Mouse (Mus musculus): ENCODE results near the gene Csmd2. TPM values are rescaled to one million over a fixed set of nuclear protein-coding genes. Genes with fewer than 3 reads are reported as not detected.
A peak's percentile ranks its signal among the peaks of the same experiment; 100 is the strongest.

Gene Csmd2
- polyA plus RNA-seq, 1 experiment from 2014 or later = 0.12 TPM

DNA sequence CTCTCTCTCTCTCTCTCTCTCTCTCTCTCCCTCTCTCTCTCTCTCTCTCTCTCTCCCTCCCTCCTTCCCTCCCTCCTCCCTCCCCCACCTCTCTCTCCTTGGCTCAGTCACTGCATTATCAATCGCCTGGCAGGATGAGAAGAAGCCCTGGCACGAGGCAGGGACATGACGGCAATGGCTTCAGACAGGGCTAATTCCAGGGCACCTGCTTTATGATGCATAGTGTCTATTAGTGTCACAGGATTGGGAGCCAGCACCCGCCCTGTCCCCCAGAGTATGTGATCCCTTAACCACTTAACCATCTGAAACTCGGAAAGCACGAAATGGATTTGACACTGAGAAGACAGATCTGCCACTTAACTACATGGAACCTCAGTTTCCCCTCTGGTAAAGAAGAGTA, 384.1 kb downstream of the Csmd2 start:
- Histone ChIP-seq H3K36me3 (ENCODE audit: insufficient read depth) (no peaks in the 10 kb centered on the region), H3K4me1 (ENCODE audit: insufficient read depth) (no peaks in the 10 kb centered on the region), H3K9me3 (ENCODE audit: low read depth, low read length) (no peaks in the 10 kb centered on the region), H3K27ac (ENCODE audit: low read depth) (no peak overlapping the region), H3K27me3 (ENCODE audit: insufficient read depth, low read length) (no peaks in the 10 kb centered on the region), H3K4me2 (no peak overlapping the region), H3K4me3 (ENCODE audit: low read depth, low read length) (no peak overlapping the region), H3K9ac (no peak overlapping the region)
- no peak for TF ChIP-seq CTCF (IDR thresholded peaks at IDR 0.05; ENCODE audit: low read depth)
- 62% methylated on average over 6 of the region's 6 CpGs for WGBS
- no peak for ATAC-seq (ENCODE audit: insufficient read depth)
- DNase-seq = no peak

DNA sequence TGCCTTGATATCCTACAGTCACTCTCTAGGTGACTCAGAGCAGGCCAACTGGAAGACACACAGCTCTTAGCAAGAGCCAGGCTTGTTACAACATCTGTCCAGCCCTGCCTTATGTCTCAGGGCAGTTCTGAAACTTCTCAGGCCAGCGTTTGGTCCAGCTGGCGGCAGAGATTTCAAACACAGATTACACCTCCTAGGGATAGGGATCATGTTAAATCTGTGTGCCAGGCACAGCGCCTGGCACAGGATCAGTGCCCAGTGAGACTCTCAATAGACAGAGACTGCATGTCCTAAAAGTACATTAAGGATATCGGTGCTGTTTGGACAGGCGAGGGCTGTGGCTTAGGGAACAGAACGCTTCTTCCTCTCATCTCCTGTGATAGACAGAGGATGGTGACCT, 385.5 kb downstream of the Csmd2 start:
- H3K9ac ChIP-seq = no peak overlapping the region
- ATAC-seq (ENCODE audit: insufficient read depth) (no peak), DNase-seq (no peak)
- no peaks in the 10 kb centered on the region for H3K9me3 ChIP-seq (ENCODE audit: low read depth, low read length)
- no peaks in the 10 kb centered on the region for H3K4me1 ChIP-seq (ENCODE audit: insufficient read depth)
- H3K36me3 ChIP-seq (ENCODE audit: insufficient read depth) = no peaks in the 10 kb centered on the region
- H3K27ac ChIP-seq (ENCODE audit: low read depth) = no peak overlapping the region
- WGBS = 65% methylated on average over 6 of the region's 6 CpGs
- no peaks in the 10 kb centered on the region for H3K27me3 ChIP-seq (ENCODE audit: insufficient read depth, low read length)
- TF ChIP-seq CTCF (IDR thresholded peaks at IDR 0.05; ENCODE audit: low read depth) = no peak
- H3K4me2 ChIP-seq = no peak overlapping the region
- no peak overlapping the region for H3K4me3 ChIP-seq (ENCODE audit: low read depth, low read length)

DNA sequence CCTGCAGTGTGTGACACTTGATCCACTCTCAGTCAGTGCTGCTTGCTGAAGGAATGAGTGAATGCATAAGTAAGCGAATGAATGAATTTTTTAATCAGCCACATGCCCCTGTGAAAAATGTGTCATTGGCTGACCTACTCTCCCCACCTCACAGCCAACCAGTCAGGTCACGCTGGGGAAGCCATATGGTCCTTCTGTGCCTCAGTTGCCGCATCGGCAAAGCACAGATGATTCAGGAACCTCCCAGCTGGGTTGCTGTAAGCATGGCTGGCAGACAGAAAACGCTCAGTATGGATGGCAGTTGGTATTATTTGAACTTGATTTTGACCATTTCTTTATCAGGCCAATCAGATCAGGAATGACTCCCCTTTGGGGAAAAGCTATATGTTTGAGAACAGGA, 386.4 kb downstream of the Csmd2 start:
- DNase-seq (no peak), ATAC-seq (ENCODE audit: insufficient read depth) (no peak)
- Histone ChIP-seq H3K4me3 (ENCODE audit: low read depth, low read length) (no peak overlapping the region), H3K27me3 (ENCODE audit: insufficient read depth, low read length) (no peaks in the 10 kb centered on the region), H3K9me3 (ENCODE audit: low read depth, low read length) (no peaks in the 10 kb centered on the region), H3K27ac (ENCODE audit: low read depth) (no peak overlapping the region), H3K4me1 (ENCODE audit: insufficient read depth) (no peaks in the 10 kb centered on the region), H3K36me3 (ENCODE audit: insufficient read depth) (no peaks in the 10 kb centered on the region), H3K4me2 (no peak overlapping the region), H3K9ac (no peak overlapping the region)
- TF ChIP-seq CTCF (IDR thresholded peaks at IDR 0.05; ENCODE audit: low read depth) = no peak
- WGBS = 80% methylated on average over 5 of the region's 5 CpGs

DNA sequence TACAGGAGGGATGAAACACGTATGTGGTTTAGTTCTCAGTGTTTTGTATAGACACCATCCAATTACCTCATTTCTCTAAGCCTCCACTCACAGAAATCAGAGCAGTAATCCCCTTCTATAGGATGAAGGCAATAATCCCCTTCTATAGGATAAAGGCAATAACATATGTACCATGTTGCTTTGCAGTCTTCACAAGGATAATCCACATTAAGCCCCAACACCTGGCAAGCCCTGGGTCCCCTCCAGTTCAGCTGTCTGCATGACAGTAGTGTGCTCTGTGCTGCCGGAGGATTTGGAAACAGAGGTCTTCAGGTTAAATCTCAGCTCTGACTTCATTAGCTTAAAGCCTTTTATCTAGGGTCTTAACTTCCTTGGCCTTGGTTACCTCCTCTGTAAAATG, 391.3 kb downstream of the Csmd2 start:
- Histone ChIP-seq H3K27me3 (ENCODE audit: insufficient read depth, low read length) (no peaks in the 10 kb centered on the region), H3K9ac (no peak overlapping the region), H3K4me3 (ENCODE audit: low read depth, low read length) (no peak overlapping the region), H3K4me1 (ENCODE audit: insufficient read depth) (no peaks in the 10 kb centered on the region), H3K36me3 (ENCODE audit: insufficient read depth) (no peaks in the 10 kb centered on the region), H3K4me2 (no peak overlapping the region), H3K9me3 (ENCODE audit: low read depth, low read length) (no peaks in the 10 kb centered on the region), H3K27ac (ENCODE audit: low read depth) (no peak overlapping the region)
- WGBS = 66% methylated on average over 2 of the region's 2 CpGs
- no peak for ATAC-seq (ENCODE audit: insufficient read depth)
- no peak for TF ChIP-seq CTCF (IDR thresholded peaks at IDR 0.05; ENCODE audit: low read depth)
- DNase-seq = no peak

DNA sequence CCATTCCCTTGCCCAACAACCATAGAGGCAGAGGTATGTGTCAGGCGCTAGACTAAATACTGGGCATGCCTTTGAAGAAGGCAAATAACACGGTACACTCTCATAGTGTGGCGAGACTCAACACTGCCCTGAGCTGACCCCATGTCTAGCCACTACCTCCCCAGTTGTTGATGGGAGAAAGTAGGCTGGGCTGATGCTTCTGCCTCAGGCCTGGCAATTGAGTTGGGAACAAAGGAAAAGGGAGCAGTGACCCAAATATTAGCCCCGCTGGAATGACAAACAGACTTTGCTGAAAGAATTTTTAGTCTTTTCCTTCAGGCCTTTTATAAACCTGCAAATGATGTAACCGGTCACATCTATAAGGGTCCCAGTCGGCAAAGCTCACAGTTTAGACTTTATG, 393.7 kb downstream of the Csmd2 start:
- WGBS = 69% methylated on average over 6 of the region's 6 CpGs
- Histone ChIP-seq H3K4me3 (ENCODE audit: low read depth, low read length) (no peak overlapping the region), H3K4me2 (no peak overlapping the region), H3K9me3 (ENCODE audit: low read depth, low read length) (no peaks in the 10 kb centered on the region), H3K27ac (ENCODE audit: low read depth) (no peak overlapping the region), H3K27me3 (ENCODE audit: insufficient read depth, low read length) (no peaks in the 10 kb centered on the region), H3K36me3 (ENCODE audit: insufficient read depth) (no peaks in the 10 kb centered on the region), H3K4me1 (ENCODE audit: insufficient read depth) (no peaks in the 10 kb centered on the region), H3K9ac (no peak overlapping the region)
- no peak for TF ChIP-seq CTCF (IDR thresholded peaks at IDR 0.05; ENCODE audit: low read depth)
- DNase-seq (no peak), ATAC-seq (ENCODE audit: insufficient read depth) (no peak)

DNA sequence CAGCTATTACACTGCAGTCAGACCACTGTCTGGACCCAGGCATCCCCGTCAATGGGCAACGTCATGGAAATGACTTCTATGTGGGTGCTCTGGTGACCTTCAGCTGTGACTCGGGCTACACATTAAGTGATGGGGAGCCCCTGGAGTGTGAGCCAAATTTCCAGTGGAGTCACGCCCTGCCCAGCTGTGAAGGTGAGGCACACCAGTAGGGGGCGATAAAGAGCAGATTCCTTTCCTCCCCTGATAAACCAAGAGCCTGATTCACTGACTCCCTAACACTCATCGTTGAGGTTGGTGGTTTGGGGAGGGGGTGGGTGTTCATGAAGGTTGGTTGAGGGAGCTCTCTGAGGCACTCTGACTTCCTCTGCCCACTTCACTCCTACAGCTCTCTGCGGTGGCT, 396.1 kb downstream of the Csmd2 start:
- peak; percentile 45 for TF ChIP-seq CTCF (IDR thresholded peaks at IDR 0.05; ENCODE audit: low read depth)
- no peak for ATAC-seq (ENCODE audit: insufficient read depth)
- no peak for DNase-seq
- no peak overlapping the region for H3K4me3 ChIP-seq (ENCODE audit: low read depth, low read length)
- no peak overlapping the region for H3K27ac ChIP-seq (ENCODE audit: low read depth)
- H3K36me3 ChIP-seq (ENCODE audit: insufficient read depth) = no peaks in the 10 kb centered on the region
- WGBS = 82% methylated on average over 7 of the region's 7 CpGs
- no peaks in the 10 kb centered on the region for H3K27me3 ChIP-seq (ENCODE audit: insufficient read depth, low read length)
- no peak overlapping the region for H3K4me2 ChIP-seq
- no peak overlapping the region for H3K9ac ChIP-seq
- no peaks in the 10 kb centered on the region for H3K4me1 ChIP-seq (ENCODE audit: insufficient read depth)
- no peaks in the 10 kb centered on the region for H3K9me3 ChIP-seq (ENCODE audit: low read depth, low read length)

DNA sequence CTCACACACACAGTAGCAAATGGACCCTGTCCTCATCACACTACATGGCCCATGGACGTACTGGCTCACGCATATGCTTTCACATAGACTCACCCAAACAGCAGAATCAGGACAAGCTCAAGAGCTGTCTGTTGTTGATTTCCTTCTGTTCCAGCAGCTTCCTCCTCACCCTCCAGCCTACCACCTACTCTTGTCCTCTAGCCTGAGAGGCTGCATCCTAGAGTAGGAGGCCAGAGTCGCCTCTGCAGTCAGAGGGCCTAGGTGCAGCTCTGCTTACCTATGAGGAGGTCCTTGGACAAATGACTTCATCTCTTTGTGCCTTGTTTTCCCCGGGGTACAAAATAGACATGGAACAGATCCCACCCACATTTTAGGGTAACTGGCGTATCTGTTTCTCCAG, 403.8 kb downstream of the Csmd2 start:
- Histone ChIP-seq H3K4me1 (ENCODE audit: insufficient read depth) (peaks cover 12% of the 10 kb centered on the region; the same call in 1 of the 2 replicates), H3K36me3 (ENCODE audit: insufficient read depth) (no peaks in the 10 kb centered on the region), H3K4me3 (ENCODE audit: low read depth, low read length) (no peak overlapping the region), H3K4me2 (no peak overlapping the region), H3K27me3 (ENCODE audit: insufficient read depth, low read length) (no peaks in the 10 kb centered on the region), H3K9me3 (ENCODE audit: low read depth, low read length) (no peaks in the 10 kb centered on the region), H3K9ac (no peak overlapping the region), H3K27ac (ENCODE audit: low read depth) (no peak overlapping the region)
- WGBS = 76% methylated on average over 5 of the region's 5 CpGs
- ATAC-seq (ENCODE audit: insufficient read depth) (no peak), DNase-seq (no peak)
- TF ChIP-seq CTCF (IDR thresholded peaks at IDR 0.05; ENCODE audit: low read depth) = no peak

DNA sequence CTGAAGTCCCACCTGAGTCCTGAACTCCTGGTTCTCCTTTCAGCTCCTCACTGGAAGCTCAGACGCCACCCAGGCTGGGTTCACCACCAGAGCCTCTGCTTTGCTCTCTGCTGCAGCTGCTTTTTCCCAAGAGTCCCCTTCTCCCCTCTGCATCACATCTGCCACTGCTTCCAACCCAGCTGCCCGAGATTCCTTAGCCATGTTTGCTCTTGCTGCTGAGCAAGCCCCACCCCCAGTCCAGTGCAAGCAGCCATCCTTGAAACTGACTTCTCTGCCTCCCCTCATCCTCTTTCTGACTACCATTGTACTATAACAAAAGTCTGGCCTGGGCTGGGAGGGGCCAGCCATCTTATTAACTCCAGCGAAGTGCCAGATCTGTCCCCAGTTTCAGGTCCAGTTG, 404.6 kb downstream of the Csmd2 start:
- Histone ChIP-seq H3K4me2 (no peak overlapping the region), H3K4me1 (ENCODE audit: insufficient read depth) (peaks cover 13% of the 10 kb centered on the region; the same call in 1 of the 2 replicates), H3K9me3 (ENCODE audit: low read depth, low read length) (no peaks in the 10 kb centered on the region), H3K27ac (ENCODE audit: low read depth) (no peak overlapping the region), H3K27me3 (ENCODE audit: insufficient read depth, low read length) (no peaks in the 10 kb centered on the region), H3K9ac (no peak overlapping the region), H3K4me3 (ENCODE audit: low read depth, low read length) (no peak overlapping the region), H3K36me3 (ENCODE audit: insufficient read depth) (no peaks in the 10 kb centered on the region)
- WGBS = 21% methylated on average over 3 of the region's 3 CpGs
- TF ChIP-seq CTCF (IDR thresholded peaks at IDR 0.05; ENCODE audit: low read depth) = no peak
- DNase-seq (peak; percentile 57), ATAC-seq (ENCODE audit: insufficient read depth) (peak; percentile 69)

All from lung, embryonic 14.5 days (tissue).